Mouse (Mus musculus): ENCODE results near the gene Sgta. TPM values are rescaled to one million over a fixed set of nuclear protein-coding genes. Genes with fewer than 3 reads are reported as not detected.
A peak's percentile ranks its signal among the peaks of the same experiment; 100 is the strongest.
"Not testable (repeated sequence)": the region's sequence is repeated elsewhere in the genome, so short reads cannot be mapped to it uniquely, and the experiment has no call there.

Sgta gene
- polyA plus RNA-seq, 1 experiment from 2014 or later, result 262 TPM

GRCm38 (mm10) chr10:81068706-81069105, 8.7 kb upstream of the Sgta start:
- 75% methylated on average over 5 of the region's 5 CpGs for WGBS
- Histone ChIP-seq H3K27me3 (ENCODE audit: control insufficient read depth, insufficient read depth, low read length) (no peaks in the 10 kb centered on the region), H3K4me2 (ENCODE audit: low read depth) (no peak overlapping the region), H3K4me3 (ENCODE audit: low read depth, low read length) (no peak overlapping the region), H3K9me3 (ENCODE audit: control insufficient read depth, low read length) (no peaks in the 10 kb centered on the region), H3K27ac (ENCODE audit: low read depth, low read length) (no peak overlapping the region), H3K9ac (ENCODE audit: low read length) (no peak overlapping the region), H3K36me3 (ENCODE audit: control insufficient read depth, insufficient read depth, low read length) (peaks cover 6% of the 10 kb centered on the region), H3K4me1 (ENCODE audit: control insufficient read depth, insufficient read depth, low read length) (peaks cover 10% of the 10 kb centered on the region)
- DNase-seq (ENCODE audit: low spot score), result no peak
- no peak for ATAC-seq (ENCODE audit: insufficient read depth, low FRiP score, low TSS enrichment)

DNA sequence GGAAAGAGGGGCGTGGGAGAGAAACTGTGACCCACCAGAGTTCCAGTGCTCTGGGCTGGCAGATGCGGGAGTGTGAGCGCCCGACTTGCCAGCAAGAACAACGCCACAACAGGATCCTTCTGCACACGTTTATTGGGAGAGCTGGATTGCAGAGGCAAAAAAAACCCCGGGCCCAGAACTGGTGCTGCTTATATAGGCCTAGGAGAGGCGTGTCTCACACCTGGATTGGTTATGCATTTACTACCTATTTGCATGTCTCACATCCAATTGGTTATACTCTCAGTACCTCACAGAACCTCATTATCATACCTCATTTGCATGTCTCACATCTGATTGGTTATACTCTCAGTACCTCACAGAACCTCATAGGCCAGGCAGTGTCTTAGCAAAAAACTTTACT, 4.5 kb upstream of the Sgta start:
- ATAC-seq (ENCODE audit: insufficient read depth, low FRiP score, low TSS enrichment); H3K36me3 ChIP-seq (ENCODE audit: control insufficient read depth, insufficient read depth, low read length); H3K9ac ChIP-seq (ENCODE audit: low read length); H3K4me1 ChIP-seq (ENCODE audit: control insufficient read depth, insufficient read depth, low read length); H3K4me2 ChIP-seq (ENCODE audit: low read depth); H3K9me3 ChIP-seq (ENCODE audit: control insufficient read depth, low read length); DNase-seq (ENCODE audit: low spot score); H3K27ac ChIP-seq (ENCODE audit: low read depth, low read length); H3K27me3 ChIP-seq (ENCODE audit: control insufficient read depth, insufficient read depth, low read length); H3K4me3 ChIP-seq (ENCODE audit: low read depth, low read length): not testable (repeated sequence)
- WGBS, result 86% methylated on average over 8 of the region's 8 CpGs

- Histone ChIP-seq H3K27me3 (ENCODE audit: control insufficient read depth, insufficient read depth, low read length) (no peaks in the 10 kb centered on the region), H3K27ac (ENCODE audit: low read depth, low read length) (no peak overlapping the region), H3K9ac (ENCODE audit: low read length) (no peak overlapping the region), H3K4me3 (ENCODE audit: low read depth, low read length) (no peak overlapping the region), H3K36me3 (ENCODE audit: control insufficient read depth, insufficient read depth, low read length) (no peaks in the 10 kb centered on the region; the same call in 1 of the 2 replicates), H3K4me1 (ENCODE audit: control insufficient read depth, insufficient read depth, low read length) (peaks cover 7% of the 10 kb centered on the region), H3K9me3 (ENCODE audit: control insufficient read depth, low read length) (no peaks in the 10 kb centered on the region), H3K4me2 (ENCODE audit: low read depth) (no peak overlapping the region)
- DNase-seq (ENCODE audit: low spot score) (no peak), ATAC-seq (ENCODE audit: insufficient read depth, low FRiP score, low TSS enrichment) (no peak)
- WGBS, result 63% methylated on average over 4 of the region's 4 CpGs
These were observed 2.7 kb upstream of the Sgta start for GRCm38 (mm10) chr10:81062710-81063109.

GRCm38 (mm10) chr10:81058896-81059295, 1.1 kb downstream of the Sgta start:
- ATAC-seq (ENCODE audit: insufficient read depth, low FRiP score, low TSS enrichment), result no peak
- Histone ChIP-seq H3K36me3 (ENCODE audit: control insufficient read depth, insufficient read depth, low read length) (no peaks in the 10 kb centered on the region; the same call in 1 of the 2 replicates), H3K4me3 (ENCODE audit: low read depth, low read length) (peak overlapping the region; percentile 87), H3K27ac (ENCODE audit: low read depth, low read length) (no peak overlapping the region), H3K9me3 (ENCODE audit: control insufficient read depth, low read length) (no peaks in the 10 kb centered on the region), H3K9ac (ENCODE audit: low read length) (no peak overlapping the region), H3K4me1 (ENCODE audit: control insufficient read depth, insufficient read depth, low read length) (peaks cover 7% of the 10 kb centered on the region), H3K4me2 (ENCODE audit: low read depth) (no peak overlapping the region), H3K27me3 (ENCODE audit: control insufficient read depth, insufficient read depth, low read length) (no peaks in the 10 kb centered on the region)
- DNase-seq (ENCODE audit: low spot score), result no peak
- WGBS, result 90% methylated on average over 6 of the region's 6 CpGs

- H3K27me3 ChIP-seq (ENCODE audit: control insufficient read depth, insufficient read depth, low read length), result no peaks in the 10 kb centered on the region
- H3K9me3 ChIP-seq (ENCODE audit: control insufficient read depth, low read length), result no peaks in the 10 kb centered on the region
- H3K27ac ChIP-seq (ENCODE audit: low read depth, low read length), result no peak overlapping the region
- H3K9ac ChIP-seq (ENCODE audit: low read length), result no peak overlapping the region
- H3K36me3 ChIP-seq (ENCODE audit: control insufficient read depth, insufficient read depth, low read length), result no peaks in the 10 kb centered on the region; the same call in 1 of the 2 replicates
- H3K4me2 ChIP-seq (ENCODE audit: low read depth), result no peak overlapping the region
- DNase-seq (ENCODE audit: low spot score), result no peak
- no peak overlapping the region for H3K4me3 ChIP-seq (ENCODE audit: low read depth, low read length)
- ATAC-seq (ENCODE audit: insufficient read depth, low FRiP score, low TSS enrichment), result no peak
- peaks cover 7% of the 10 kb centered on the region for H3K4me1 ChIP-seq (ENCODE audit: control insufficient read depth, insufficient read depth, low read length)
- WGBS, result 94% methylated on average over 23 of the region's 23 CpGs
These were observed 2.4 kb downstream of the Sgta start for GRCm38 (mm10) chr10:81057406-81058130.

- ATAC-seq (ENCODE audit: insufficient read depth, low FRiP score, low TSS enrichment); H3K36me3 ChIP-seq (ENCODE audit: control insufficient read depth, insufficient read depth, low read length); H3K9ac ChIP-seq (ENCODE audit: low read length); H3K4me1 ChIP-seq (ENCODE audit: control insufficient read depth, insufficient read depth, low read length); H3K9me3 ChIP-seq (ENCODE audit: control insufficient read depth, low read length); H3K4me2 ChIP-seq (ENCODE audit: low read depth); DNase-seq (ENCODE audit: low spot score); H3K4me3 ChIP-seq (ENCODE audit: low read depth, low read length); H3K27me3 ChIP-seq (ENCODE audit: control insufficient read depth, insufficient read depth, low read length); H3K27ac ChIP-seq (ENCODE audit: low read depth, low read length): not testable (repeated sequence)
- 79% methylated on average over 10 of the region's 11 CpGs for WGBS
These were observed 4.1 kb downstream of the Sgta start for GRCm38 (mm10) chr10:81055802-81056340.

GRCm38 (mm10) chr10:81055169-81055568, 4.8 kb downstream of the Sgta start:
- Histone ChIP-seq H3K9me3 (ENCODE audit: control insufficient read depth, low read length) (no peaks in the 10 kb centered on the region), H3K27ac (ENCODE audit: low read depth, low read length) (no peak overlapping the region), H3K9ac (ENCODE audit: low read length) (no peak overlapping the region), H3K27me3 (ENCODE audit: control insufficient read depth, insufficient read depth, low read length) (no peaks in the 10 kb centered on the region), H3K4me2 (ENCODE audit: low read depth) (no peak overlapping the region), H3K4me1 (ENCODE audit: control insufficient read depth, insufficient read depth, low read length) (peaks cover 7% of the 10 kb centered on the region), H3K4me3 (ENCODE audit: low read depth, low read length) (no peak overlapping the region), H3K36me3 (ENCODE audit: control insufficient read depth, insufficient read depth, low read length) (peaks cover 13% of the 10 kb centered on the region)
- ATAC-seq (ENCODE audit: insufficient read depth, low FRiP score, low TSS enrichment), result no peak
- DNase-seq (ENCODE audit: low spot score), result no peak
- WGBS, result 88% methylated on average over 6 of the region's 6 CpGs

- ATAC-seq (ENCODE audit: insufficient read depth, low FRiP score, low TSS enrichment), result no peak
- no peaks in the 10 kb centered on the region for H3K27me3 ChIP-seq (ENCODE audit: control insufficient read depth, insufficient read depth, low read length)
- WGBS, result 94% methylated on average over 5 of the region's 5 CpGs
- no peak overlapping the region for H3K4me2 ChIP-seq (ENCODE audit: low read depth)
- no peak overlapping the region for H3K9ac ChIP-seq (ENCODE audit: low read length)
- H3K9me3 ChIP-seq (ENCODE audit: control insufficient read depth, low read length), result no peaks in the 10 kb centered on the region
- H3K36me3 ChIP-seq (ENCODE audit: control insufficient read depth, insufficient read depth, low read length), result peaks cover 33% of the 10 kb centered on the region
- no peak overlapping the region for H3K27ac ChIP-seq (ENCODE audit: low read depth, low read length)
- H3K4me3 ChIP-seq (ENCODE audit: low read depth, low read length), result no peak overlapping the region
- no peak for DNase-seq (ENCODE audit: low spot score)
- no peaks in the 10 kb centered on the region for H3K4me1 ChIP-seq (ENCODE audit: control insufficient read depth, insufficient read depth, low read length)
These were observed 7.4 kb downstream of the Sgta start for GRCm38 (mm10) chr10:81052577-81052976.

DNA sequence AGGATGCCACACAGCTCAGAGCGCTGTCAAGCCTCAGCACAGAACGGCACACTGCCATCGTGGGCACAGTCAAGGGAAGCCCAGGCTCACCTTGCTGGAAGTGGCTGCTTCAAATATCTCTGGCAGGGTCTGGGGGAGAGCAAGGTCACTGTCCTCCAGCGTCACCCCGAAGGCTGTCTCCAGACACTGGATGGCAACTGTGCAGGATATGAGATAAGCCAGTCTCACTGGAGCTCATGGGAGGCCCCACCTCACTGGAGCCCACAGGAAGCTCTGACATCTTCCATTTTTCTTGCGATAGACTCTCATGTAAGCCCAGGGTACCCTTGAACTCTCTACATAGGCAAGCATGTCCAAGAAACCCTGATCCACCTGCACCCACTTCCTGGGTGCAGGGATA, 8.8 kb downstream of the Sgta start:
- Histone ChIP-seq H3K27me3 (ENCODE audit: control insufficient read depth, insufficient read depth, low read length) (no peaks in the 10 kb centered on the region), H3K27ac (ENCODE audit: low read depth, low read length) (no peak overlapping the region), H3K9ac (ENCODE audit: low read length) (no peak overlapping the region), H3K9me3 (ENCODE audit: control insufficient read depth, low read length) (no peaks in the 10 kb centered on the region), H3K4me1 (ENCODE audit: control insufficient read depth, insufficient read depth, low read length) (no peaks in the 10 kb centered on the region), H3K36me3 (ENCODE audit: control insufficient read depth, insufficient read depth, low read length) (peaks cover 36% of the 10 kb centered on the region), H3K4me2 (ENCODE audit: low read depth) (no peak overlapping the region), H3K4me3 (ENCODE audit: low read depth, low read length) (no peak overlapping the region)
- ATAC-seq (ENCODE audit: insufficient read depth, low FRiP score, low TSS enrichment) (no peak), DNase-seq (ENCODE audit: low spot score) (no peak)
- WGBS, result 98% methylated on average over 6 of the region's 6 CpGs

Measured in neural tube, embryonic 11.5 days (tissue).